Mouse (Mus musculus) layer of hippocampus, postnatal 14 days (tissue): ENCODE data around the gene Timm44. TPM values are rescaled to one million over a fixed set of nuclear protein-coding genes. Genes with fewer than 3 reads are reported as not detected.

Experiments
- DNase-seq, 2 experiments: peaks; one replicate each; pipeline ENCODE4 v3.0.0; 2021 to 2022; ENCODE audit warnings: low spot score in 2 of 2, mixed read lengths in 1 of 2
- total RNA-seq, 2 experiments: library from RNA; stranded (reverse); gene quantifications; 2 replicates each; pipeline ENCODE4 v1.2.3; 2021

The Timm44 gene
- total RNA-seq, 2 experiments from 2014 or later = 69.2 to 70.7 TPM

GRCm38 (mm10) chr8:4239193-4239890, 36.4 kb downstream of the Timm44 start:
- no peak for DNase-seq

GRCm38 (mm10) chr8:4238434-4239192, 37.1 kb downstream of the Timm44 start, which contains the start of the genes Map2k7 and Gm49320:
Gene Map2k7, plus strand, starts transcription at chr8:4238740.
Gene Gm49320, plus strand, starts transcription at chr8:4238865.
- peak; percentile 100 for DNase-seq

GRCm38 (mm10) chr8:4237814-4238433, 37.8 kb downstream of the Timm44 start:
- peak in 1 of 2 experiments; percentile 47 for DNase-seq

DNA sequence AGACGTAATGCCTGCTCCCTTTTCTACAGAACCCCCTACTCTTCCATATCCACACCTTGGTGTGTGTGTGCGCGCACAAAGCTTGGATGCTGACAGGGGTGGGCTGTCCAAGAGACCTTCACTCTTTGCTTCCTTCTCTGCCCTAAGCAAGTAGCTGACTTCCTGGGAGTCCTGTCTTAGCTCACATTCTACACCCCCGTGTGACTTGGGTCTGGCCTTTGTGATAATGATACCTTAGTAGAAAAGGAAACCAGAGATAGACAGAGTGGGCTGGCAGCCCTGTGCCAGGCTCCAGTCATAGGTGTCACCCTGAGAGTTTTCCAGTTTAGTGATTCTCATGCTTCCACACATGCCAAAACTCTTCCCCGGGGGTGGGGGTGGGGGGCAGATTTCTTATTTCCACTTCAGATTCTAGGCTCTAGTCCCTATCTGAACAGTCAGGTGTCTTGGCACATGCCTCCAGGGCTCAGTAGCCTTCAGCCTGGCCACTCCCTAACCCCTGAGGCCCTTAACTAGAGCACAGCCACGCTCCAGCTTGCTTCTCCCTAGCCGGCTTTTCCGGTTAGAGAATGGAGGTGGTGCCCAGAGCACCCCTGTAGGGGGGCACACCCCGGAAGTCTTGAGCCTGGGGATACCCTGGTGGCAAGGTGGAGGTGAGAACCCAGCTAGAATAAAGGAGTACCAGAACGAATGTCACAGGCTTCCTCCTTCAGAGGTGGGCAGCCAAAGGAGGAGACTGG, 44.9 kb downstream of the Timm44 start:
- DNase-seq = no peak

GRCm38 (mm10) chr8:4229784-4230183, 45.9 kb downstream of the Timm44 start:
- DNase-seq = no peak

DNA sequence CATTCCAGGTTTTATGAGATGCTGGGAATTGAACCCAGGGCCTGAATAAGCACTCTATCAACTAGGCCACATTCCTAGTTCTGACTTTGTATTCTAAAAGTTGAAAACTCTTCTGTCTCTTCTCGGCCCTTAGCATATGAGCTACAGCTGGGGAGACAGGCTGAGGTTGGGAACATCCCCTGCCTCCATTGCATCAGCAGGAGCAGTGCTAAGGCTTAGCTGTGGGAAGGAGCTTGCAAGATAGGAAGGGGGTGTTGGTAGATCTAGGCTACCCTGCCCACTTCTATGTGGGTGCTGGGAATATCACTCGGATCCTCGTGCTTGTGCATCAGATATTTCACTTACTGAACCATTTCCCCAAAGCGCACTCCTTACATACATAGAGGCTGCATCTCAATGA, 47.8 kb downstream of the Timm44 start:
- DNase-seq = no peak

DNA sequence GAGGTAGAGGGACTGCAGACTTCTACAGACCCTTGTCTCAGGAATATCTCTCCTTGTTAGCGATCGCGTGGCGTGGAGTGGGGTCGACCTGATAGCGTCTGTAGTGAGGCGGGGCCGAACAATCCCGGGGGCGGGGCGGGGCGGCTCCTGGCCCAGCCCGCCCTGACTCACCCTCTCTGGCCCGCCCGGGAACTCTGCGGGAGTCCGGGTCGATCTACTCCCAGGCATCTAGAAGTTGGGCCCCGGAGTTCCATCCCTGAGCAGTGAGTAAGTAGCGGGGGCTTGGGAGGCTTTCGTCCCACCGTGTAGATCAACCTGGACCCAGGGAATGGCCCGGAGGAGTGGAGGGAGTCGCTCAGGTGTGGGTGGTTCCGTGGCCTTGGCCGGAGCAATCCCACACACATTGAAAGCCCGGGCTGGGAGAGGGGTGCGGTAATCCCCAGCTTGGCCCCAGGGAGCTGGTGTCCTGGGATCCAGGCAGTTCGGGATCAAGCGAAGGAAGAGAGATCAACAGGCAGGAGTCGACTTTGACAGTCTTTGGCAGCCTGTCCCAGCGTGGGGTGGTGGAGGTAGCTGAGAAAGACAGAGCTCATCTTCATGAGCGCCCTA, 48.9 kb downstream of the Timm44 start, which contains the start of gene Lrrc8e:
Lrrc8e (plus strand) TSS at position 89 of the 609 bp plus-strand sequence.
- no peak for DNase-seq

- DNase-seq = no peak
Observed at GRCm38 (mm10) chr8:4226323-4226722, 49.4 kb downstream of the Timm44 start.

- DNase-seq = no peak
Observed at GRCm38 (mm10) chr8:4222059-4222458, 53.7 kb downstream of the Timm44 start.

- no peak for DNase-seq
Observed at GRCm38 (mm10) chr8:4219617-4220016, 56.1 kb downstream of the Timm44 start.

DNA sequence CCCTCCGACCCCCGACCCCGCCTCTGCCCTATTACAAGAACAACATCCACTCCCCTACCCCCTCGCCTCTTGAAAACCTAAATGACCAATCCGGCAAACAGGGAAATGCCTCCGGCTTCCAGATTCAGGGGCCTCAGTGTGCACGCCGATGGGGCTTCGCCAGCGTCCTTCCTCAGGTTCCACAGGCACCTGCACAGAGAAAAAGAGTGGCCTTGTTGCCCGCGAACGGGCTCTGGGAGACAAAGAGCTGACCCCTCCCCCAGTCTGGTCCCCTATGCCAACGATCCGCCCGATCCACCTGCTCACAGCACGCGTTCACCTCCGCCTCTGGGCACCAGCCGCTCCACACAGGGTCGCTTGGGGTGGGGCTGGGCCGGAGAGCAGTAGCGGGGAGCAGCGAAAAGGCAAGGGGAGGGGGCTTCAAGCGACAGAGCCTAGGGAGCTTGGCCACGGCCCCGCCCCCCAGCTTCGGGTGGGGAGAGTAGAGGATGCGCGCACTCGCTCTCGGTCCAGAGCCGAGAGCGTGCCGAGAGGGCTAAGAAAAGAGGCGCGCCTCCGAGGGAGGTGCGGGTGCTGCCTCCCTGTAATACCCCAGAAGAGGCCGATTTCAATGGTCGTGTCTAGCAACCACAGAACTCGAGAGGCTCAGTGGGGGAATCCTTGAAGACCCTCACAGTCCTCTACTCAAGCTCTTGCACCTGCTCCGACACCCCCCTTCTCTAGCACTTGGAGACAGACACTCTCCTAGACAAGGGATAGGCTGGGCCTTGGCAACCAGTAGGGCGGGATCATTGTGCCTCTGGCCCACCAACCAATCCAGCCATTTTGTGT, 58.7 kb downstream of the Timm44 start, which contains the start of gene Prr36:
Prr36 (minus strand) TSS at position 669 of the 831 bp plus-strand sequence.
- peak; percentile 73 to 77 for DNase-seq

- DNase-seq = no peak
Observed at GRCm38 (mm10) chr8:4216296-4216695, 59.4 kb downstream of the Timm44 start.

DNA sequence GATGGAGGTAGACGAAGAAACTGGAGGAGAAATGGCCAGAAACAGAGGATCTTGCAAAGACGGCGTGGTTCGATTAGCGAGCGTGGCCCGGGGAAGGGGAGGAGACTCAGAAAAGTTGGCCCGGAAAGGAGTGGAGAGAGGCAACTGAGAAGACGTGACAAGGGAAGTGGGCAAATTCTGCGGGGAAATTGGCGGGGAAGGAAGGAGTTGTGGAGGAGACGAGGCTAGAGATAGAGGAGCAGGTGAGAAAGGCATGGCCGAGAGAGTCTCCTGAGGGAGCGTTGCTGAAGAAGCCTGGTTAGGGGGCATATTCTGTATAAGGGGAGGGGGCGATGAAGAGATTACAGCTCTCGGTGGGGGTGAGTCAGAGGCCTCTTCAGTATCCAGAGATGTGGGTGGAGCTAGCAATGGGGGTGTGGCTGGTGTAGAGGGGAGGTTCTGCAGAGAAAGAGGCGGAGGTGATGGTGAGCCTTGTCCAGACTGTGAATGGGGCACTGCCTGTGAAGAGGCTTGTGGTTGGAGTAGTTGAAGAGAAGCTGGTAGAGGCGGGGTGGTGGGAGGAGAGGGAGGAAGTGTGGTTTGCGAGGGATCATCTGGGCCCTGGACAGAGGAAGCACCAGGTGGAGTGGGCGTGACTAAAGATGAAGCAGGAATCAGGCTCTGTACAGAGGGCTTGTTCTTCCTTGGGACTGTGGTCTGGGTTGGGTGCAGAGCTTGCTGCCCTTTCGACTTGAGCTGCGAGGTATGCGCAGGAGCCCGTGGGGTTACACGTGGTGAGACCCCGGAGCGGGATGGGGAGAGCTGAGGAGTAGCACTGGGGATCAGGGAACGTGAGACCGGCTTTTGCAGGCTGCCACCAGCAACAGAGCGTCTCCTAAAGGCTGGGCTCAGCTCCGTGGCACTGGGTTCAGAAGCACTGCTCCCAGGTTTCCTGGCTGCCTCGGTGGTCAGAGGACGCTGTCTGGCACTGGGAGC, 61.4 kb downstream of the Timm44 start:
- no peak for DNase-seq

GRCm38 (mm10) chr8:4213210-4214005, 62.3 kb downstream of the Timm44 start:
- DNase-seq = no peak

DNA sequence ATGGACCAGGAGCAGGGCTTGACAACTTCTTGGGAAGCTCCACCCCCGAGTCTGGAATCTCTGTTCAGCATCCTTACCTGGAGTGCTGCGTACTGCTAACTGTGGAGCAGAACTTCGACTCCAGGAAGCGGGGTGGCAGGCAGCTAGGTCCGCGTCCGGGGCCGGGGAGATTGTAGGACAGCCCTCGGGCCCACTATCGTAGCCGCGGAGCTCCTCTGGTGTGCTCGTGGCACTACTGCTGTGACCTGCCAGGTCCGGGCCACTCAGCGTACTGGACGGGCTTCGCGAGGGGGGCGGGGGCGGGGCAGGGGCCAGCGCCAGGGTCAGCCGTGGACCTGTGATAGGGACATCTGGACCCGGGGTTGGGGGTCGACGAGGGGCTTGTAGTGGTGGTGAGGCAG, 62.9 kb downstream of the Timm44 start:
- DNase-seq = no peak

- no peak for DNase-seq
Observed at GRCm38 (mm10) chr8:4211097-4211496, 64.6 kb downstream of the Timm44 start.
